Mouse (Mus musculus): ENCODE results near the gene Dok3.

GRCm38 (mm10) chr13:55508531-55508930, 20.6 kb downstream of the Dok3 start:
- TF ChIP-seq CTCF (IDR thresholded peaks at IDR 0.05; ENCODE audit: low read depth) (no peak), EP300 (IDR thresholded peaks at IDR 0.05; ENCODE audit: low read depth) (no peak)

Measured in liver, postnatal 0 days (tissue).